Mouse (Mus musculus): Measurements from ENCODE around the gene Eef1b2. TPM values are rescaled to one million over a fixed set of nuclear protein-coding genes. Genes with fewer than 3 reads are reported as not detected.

Eef1b2 gene
- total RNA-seq, 1 experiment = 1,668 TPM

DNA sequence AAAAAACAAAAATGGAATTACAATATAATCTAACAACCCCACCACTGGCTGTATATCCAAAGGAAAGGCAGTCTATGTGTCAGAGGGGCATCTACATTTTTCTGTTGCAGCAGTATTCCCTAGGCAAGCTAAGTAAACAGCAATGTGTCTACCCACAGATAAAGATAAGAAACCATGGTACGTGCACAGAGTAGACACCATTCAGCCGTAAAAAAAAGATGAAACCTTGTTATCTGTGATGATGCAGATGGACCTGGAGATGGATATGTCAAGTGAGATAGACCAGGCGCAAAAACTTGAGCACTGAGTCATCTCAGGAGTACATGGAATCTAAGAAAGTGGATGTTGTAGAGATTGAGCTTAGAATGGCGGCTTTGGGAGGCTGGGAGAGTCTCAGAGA, 48.4 kb downstream of the Eef1b2 start:
- no peak overlapping the region for H3K4me3 ChIP-seq (ENCODE audit: insufficient read depth in 1 of 2, low read depth in 1 of 2, low read length in 2 of 2, poor library complexity in 1 of 2, severe bottlenecking in 1 of 2)
- no peak for DNase-seq (ENCODE audit: low read depth, low spot score)
- peaks cover 3% of the 10 kb centered on the region for H3K36me3 ChIP-seq (ENCODE audit: control insufficient read depth, insufficient read depth, low read length, poor library complexity, severe bottlenecking)
- H3K9ac ChIP-seq (ENCODE audit: insufficient read depth, low read depth, low read length, poor library complexity, severe bottlenecking) = no peak overlapping the region
- no peak for TF ChIP-seq ZNF384 (IDR thresholded peaks at IDR 0.05; ENCODE audit: low read depth, low read length)
- no peak for TF ChIP-seq CHD2 (IDR thresholded peaks at IDR 0.05; ENCODE audit: low read depth, low read length)
- no peak for TF ChIP-seq HCFC1 (IDR thresholded peaks at IDR 0.05; ENCODE audit: borderline replicate concordance, insufficient read depth, low read length)
- TF ChIP-seq ZC3H11A (IDR thresholded peaks at IDR 0.05; ENCODE audit: borderline replicate concordance, low read depth, low read length) = no peak
- no peak for TF ChIP-seq MAFK (IDR thresholded peaks at IDR 0.05; ENCODE audit: insufficient read depth, low read depth, low read length)
- no peaks in the 10 kb centered on the region for H3K9me3 ChIP-seq (ENCODE audit: control insufficient read depth, insufficient read depth, low read depth, low read length)
- H3K4me1 ChIP-seq (ENCODE audit: control insufficient read depth in 2 of 2, insufficient read depth in 2 of 2, low read length in 2 of 2, poor library complexity in 1 of 2) = peaks cover 0 to 1% of the 10 kb centered on the region in 2 experiments; a peak in 2 of 4 replicates
- H3K27ac ChIP-seq (ENCODE audit: insufficient read depth, low read depth, low read length, poor library complexity, severe bottlenecking) = no peak overlapping the region
- in situ Hi-C loops (cut with MboI; ENCODE audit: low sequenced_read_pairs in 2 of 2, unreplicated experiment in 2 of 2) = no loop called here

DNA sequence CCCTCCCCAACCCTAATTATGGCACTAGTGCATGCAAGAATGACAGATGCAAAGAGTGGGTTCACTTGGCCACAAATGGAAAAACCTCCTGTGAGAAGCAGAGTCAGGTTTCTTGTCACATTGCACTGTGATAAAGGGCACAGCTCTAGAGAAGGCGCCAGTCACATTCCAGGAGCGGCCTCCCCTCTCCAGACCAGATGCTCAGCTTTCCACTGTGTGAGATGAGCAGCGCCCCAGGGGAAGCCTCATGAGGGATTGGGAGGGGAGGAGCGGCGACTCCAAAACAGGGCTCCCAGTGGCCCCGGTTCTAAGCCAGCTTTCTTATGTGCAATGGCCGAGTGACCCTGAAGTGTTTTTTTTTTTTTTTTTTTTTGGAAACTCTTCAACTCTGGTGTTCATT, 49.3 kb downstream of the Eef1b2 start:
- DNase-seq (ENCODE audit: low read depth, low spot score) = no peak
- peaks cover 3% of the 10 kb centered on the region for H3K36me3 ChIP-seq (ENCODE audit: control insufficient read depth, insufficient read depth, low read length, poor library complexity, severe bottlenecking)
- no peak overlapping the region for H3K4me3 ChIP-seq (ENCODE audit: insufficient read depth in 1 of 2, low read depth in 1 of 2, low read length in 2 of 2, poor library complexity in 1 of 2, severe bottlenecking in 1 of 2)
- H3K9ac ChIP-seq (ENCODE audit: insufficient read depth, low read depth, low read length, poor library complexity, severe bottlenecking) = no peak overlapping the region
- H3K9me3 ChIP-seq (ENCODE audit: control insufficient read depth, insufficient read depth, low read depth, low read length) = no peaks in the 10 kb centered on the region
- TF ChIP-seq ZC3H11A (IDR thresholded peaks at IDR 0.05; ENCODE audit: borderline replicate concordance, low read depth, low read length) = no peak
- peak; percentile 68; the same call in 1 of the 2 replicates for TF ChIP-seq ZNF384 (IDR thresholded peaks at IDR 0.05; ENCODE audit: low read depth, low read length)
- in situ Hi-C loops (cut with MboI; ENCODE audit: low sequenced_read_pairs in 2 of 2, unreplicated experiment in 2 of 2) = no loop called here
- H3K4me1 ChIP-seq (ENCODE audit: control insufficient read depth in 2 of 2, insufficient read depth in 2 of 2, low read length in 2 of 2, poor library complexity in 1 of 2) = peaks cover 0 to 1% of the 10 kb centered on the region in 2 experiments; a peak in 2 of 4 replicates
- H3K27ac ChIP-seq (ENCODE audit: insufficient read depth, low read depth, low read length, poor library complexity, severe bottlenecking) = no peak overlapping the region; the same call in 1 of the 2 replicates

- no peaks in the 10 kb centered on the region for H3K9me3 ChIP-seq (ENCODE audit: control insufficient read depth, insufficient read depth, low read depth, low read length)
- H3K36me3 ChIP-seq (ENCODE audit: control insufficient read depth, insufficient read depth, low read length, poor library complexity, severe bottlenecking) = peaks cover 3% of the 10 kb centered on the region; the same call in 1 of the 2 replicates
- TF ChIP-seq MAFK (IDR thresholded peaks at IDR 0.05; ENCODE audit: insufficient read depth, low read depth, low read length) (no peak), CHD2 (IDR thresholded peaks at IDR 0.05; ENCODE audit: low read depth, low read length) (no peak), ZNF384 (IDR thresholded peaks at IDR 0.05; ENCODE audit: low read depth, low read length) (no peak), ZC3H11A (IDR thresholded peaks at IDR 0.05; ENCODE audit: borderline replicate concordance, low read depth, low read length) (no peak), HCFC1 (IDR thresholded peaks at IDR 0.05; ENCODE audit: borderline replicate concordance, insufficient read depth, low read length) (no peak)
- H3K9ac ChIP-seq (ENCODE audit: insufficient read depth, low read depth, low read length, poor library complexity, severe bottlenecking) = no peak overlapping the region
- H3K27ac ChIP-seq (ENCODE audit: insufficient read depth, low read depth, low read length, poor library complexity, severe bottlenecking) = no peak overlapping the region
- in situ Hi-C loops (cut with MboI; ENCODE audit: low sequenced_read_pairs in 2 of 2, unreplicated experiment in 2 of 2) = no loop called here
- H3K4me1 ChIP-seq (ENCODE audit: control insufficient read depth in 2 of 2, insufficient read depth in 2 of 2, low read length in 2 of 2, poor library complexity in 1 of 2) = no peaks in the 10 kb centered on the region; a peak in 2 of 4 replicates
- no peak overlapping the region for H3K4me3 ChIP-seq (ENCODE audit: insufficient read depth in 1 of 2, low read depth in 1 of 2, low read length in 2 of 2, poor library complexity in 1 of 2, severe bottlenecking in 1 of 2)
- no peak for DNase-seq (ENCODE audit: low read depth, low spot score)
Measured at GRCm38 (mm10) chr1:63227241-63227640, 50.6 kb downstream of the Eef1b2 start.

Other genes starting within 250 kb of the Eef1b2 start
- 17.5 and 17.8 TPM in 2 replicates for gene Ino80d, start 62.2 kb upstream of the Eef1b2 start, total RNA-seq (2012; rRNA removed)
- 84.2 and 101 TPM in 2 replicates for gene Ndufs1, start within 50 bp of the Eef1b2 start, total RNA-seq (2012; rRNA removed)
- 1.3 and 2.2 TPM in 2 replicates for gene Gpr1, start 37.7 kb downstream of the Eef1b2 start, total RNA-seq (2012; rRNA removed)
- gene Zdbf2, start 96.4 kb downstream of the Eef1b2 start, total RNA-seq (2012; rRNA removed) = 25.6 and 43.2 TPM in 2 replicates